Mouse (Mus musculus) kidney, postnatal 36 days (tissue): ENCODE results near the gene Vwa8.

ENCODE experiments used
- DNase-seq, 2 experiments: peaks; one replicate each; pipeline ENCODE4 v3.0.0; 2021 to 2022; ENCODE audit warnings: mixed read lengths in 2 of 2

Gene Vwa8

DNA sequence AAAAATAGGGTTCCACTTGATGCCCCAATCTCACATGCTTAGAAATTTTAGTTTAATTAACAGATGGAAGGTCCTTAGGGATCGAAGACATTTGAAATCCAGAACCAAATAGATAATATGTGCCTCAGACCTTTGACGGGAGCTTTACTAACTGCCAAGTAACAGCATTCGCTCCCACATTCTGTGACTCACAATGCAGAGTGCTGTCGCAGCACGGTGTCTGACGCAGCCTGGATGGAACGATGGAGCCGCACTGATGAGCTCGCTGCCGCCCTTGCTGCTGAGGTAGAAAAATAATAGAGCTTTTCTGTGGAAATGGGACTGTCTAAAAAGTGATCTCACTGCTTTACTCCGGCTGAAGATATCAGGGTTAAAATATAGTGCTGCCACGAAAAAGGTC lies 248.3 kb downstream of the Vwa8 start:
- no peak for DNase-seq

DNA sequence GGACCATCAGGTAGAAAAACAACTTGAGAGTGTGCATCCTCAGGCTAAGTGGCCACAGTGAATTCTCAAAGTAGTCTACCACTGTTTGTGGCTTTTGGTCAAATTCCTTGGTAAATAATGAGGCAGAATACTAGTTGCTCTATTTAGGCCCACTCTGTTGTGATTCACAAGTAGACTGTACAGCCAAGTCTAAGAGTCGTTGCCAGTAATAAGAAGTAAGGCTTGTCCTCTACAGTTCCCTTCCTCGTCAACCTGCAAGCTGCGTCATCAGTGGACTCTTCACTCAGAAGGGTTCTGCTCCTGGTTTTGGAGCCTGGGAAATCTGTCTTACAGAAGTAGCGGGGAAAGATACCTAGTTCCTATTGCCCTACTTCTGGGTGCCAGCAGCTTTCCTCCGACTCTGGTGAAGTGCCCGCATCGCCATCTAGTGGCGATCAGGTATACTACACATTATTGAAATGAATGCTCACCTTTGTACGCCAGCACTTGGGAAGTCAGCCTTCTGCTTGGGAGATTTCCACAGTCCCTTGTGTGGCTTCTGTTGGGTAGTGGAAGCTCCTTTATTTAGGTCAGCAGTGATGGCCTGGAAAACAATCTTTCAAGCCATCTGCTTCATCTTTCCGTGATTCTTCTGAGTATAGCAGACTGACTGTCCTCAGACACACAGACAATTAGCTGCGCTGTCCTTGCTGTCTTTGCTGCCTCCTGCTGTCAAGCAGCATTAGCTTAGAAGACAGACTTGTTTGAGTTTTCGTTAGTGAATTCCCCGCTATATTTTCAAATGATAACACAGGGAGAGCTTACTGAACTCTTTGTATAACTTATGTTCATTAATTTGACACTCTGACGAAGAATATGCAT lies 258.0 kb downstream of the Vwa8 start:
- DNase-seq, result peak; percentile 71 to 84

DNA sequence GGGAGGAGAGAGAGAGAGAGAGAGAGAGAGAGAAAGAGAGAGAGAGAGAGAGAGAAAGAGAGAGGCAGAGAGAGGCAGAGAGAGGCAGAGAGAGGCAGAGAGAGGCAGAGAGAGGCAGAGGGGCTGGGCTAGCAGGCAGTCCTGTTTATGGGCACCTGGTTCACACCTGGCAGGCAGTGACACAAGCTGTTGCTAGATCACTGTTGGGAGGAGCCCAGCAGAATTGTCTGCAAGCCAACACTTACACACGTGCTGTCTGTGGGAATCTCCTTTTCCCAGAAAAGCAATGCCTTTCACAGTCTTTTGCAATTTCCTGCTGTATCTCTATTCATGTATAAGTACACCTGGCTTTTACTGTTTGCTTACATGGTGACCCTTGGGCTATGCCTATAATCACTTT lies 260.5 kb downstream of the Vwa8 start:
- DNase-seq, result no peak

DNA sequence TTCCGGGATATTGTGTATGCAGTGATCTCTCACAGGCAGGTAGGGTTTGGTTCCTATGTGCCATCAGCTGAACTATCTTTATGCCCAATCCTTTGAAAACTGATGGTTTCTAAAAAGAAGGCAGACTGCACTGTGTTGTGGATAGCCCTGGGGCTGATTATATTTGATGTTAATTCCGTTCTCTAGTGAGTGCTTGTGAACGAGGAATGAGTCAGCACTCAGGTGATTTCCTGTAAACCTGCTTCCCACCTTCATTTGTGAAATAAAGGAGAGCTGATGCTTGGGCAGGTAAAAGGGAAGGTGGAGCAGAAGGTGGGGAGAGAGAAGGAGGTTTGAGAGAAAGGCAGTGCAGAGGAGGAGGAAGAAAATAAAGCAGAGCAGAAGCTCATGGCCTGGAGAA lies 261.2 kb downstream of the Vwa8 start:
- no peak for DNase-seq

DNA sequence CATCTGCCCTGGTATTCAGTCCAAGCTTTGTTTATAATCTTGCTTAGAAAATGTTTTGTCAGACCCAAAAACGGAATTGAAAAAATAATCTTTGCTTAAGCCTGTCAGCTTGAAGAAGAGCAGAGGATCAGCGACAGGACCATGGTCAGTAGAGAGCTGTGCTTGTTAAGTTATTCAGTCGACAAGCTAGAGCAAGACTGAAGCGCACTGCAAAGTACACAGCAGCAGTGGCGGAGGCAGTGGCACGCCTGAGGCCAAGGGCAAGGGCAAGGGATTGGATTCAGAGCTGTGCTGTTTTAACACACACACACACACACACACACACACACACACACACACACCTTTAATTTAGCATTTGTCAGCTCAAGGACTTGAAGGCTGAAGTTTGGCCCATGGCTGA lies 263.2 kb downstream of the Vwa8 start:
- no peak for DNase-seq

DNA sequence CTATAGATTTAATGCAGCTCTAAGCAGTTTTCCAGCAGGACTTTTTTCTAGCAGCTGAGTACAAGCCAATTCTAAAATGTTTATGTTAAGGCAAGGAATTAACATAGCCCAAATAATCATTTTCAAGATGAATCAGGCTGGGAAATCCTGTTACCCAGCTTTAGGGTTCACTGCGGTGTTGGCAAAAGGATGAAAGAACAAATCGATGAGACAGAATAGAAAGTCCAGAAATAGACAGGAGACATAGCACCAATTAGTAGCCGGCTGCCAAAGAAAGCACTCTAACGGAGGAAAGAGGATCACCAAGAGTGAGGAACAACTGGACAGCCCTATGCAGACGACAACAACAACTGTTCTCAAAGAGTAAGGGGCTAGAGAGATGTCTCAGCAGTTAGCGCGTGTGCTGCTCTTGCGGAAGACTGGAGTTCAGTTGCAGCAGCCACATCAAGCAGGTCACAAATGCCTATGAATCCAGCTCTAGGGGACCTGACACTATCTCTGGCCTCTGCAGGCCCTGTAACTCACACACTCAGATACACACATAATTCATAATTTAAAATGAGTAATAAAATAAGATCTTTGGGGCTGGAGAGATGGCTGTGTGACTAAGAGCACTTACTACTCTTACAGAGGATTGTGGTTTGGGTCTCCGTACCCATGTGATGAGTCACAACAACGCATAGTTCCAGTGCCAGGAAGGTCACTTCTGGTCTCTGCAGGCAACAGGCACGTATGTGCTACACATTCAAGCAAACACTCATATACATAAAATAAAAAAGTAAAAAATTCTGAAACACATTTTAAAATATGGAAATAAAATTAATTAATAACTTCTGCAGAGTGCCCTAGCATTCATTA lies 265.9 kb downstream of the Vwa8 start:
- no peak for DNase-seq

DNA sequence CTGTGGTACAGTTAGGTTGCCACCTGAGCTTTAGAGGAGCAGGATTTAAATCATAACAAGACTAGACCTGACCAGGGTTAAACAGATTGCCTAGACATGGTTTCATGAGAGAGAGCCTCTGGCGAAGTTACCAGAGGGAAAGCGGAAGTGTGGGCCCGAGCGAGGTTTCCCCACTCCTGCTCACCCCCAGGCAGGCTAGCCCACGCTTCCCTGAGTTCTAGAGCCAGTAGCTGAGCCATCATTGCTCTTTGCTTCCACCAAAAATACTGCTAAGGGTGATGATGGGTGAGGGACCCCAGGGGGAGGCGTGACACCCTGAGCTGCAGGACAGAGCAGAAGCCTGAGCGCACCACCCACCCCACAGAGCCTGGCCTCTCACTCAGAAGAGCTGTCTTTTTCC lies 269.6 kb downstream of the Vwa8 start:
- no peak for DNase-seq

DNA sequence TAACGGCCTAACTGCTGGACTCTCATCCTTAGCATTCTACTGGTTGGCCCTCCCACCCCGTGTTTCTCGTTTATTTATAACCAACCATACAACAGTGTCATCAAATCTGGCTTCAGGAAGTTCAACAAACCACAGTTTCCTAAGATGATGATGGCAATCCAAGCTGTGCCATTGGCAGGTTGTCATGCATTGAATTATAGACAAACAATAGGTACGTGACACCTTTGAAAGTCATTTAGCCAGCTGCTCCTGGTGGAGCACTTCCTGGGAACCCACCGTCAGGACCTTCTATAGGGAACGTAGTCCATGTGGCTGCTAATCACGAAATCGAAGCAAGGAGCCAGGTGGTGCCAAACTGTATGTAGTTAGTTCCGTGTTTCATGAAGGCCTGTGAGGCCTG lies 270.5 kb downstream of the Vwa8 start:
- no peak for DNase-seq

DNA sequence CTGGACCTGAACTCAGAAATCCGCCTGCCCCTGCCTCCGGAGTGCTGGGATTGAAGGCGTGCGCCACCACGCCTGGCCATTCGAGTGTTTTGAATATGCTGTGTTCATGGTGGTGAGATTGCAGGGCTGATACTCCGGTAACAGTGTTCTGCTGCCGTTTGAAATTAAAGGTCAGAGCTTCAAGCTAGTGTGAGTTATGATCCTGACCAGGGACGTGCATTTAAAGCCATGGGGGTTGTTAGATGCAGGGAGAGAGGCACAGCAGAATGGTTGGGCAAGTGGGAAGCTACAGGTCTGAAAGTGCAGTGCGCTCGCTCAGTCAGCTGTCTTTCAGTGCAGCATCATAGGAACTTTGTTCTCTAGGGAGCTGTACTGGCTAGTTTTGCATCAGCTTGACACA lies 271.8 kb downstream of the Vwa8 start:
- DNase-seq, result no peak

DNA sequence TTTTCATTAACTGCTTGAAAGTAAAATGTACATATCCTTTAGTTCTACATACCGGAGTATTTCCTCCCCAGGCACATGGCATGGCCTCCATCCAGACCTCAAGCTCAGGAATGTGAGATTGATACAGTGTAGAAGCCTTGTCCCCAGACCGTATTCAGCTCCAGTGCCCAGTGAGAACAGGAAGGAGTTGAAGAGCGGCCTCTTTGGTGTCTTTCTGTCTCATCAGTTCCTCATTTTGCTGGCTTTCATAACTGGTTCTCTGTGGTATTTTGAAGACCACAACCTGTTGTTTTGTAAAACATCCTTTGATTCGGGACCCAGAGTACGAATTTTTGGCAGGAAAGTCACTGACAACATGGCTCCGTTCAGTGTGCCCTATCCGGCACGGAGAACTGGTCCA lies 274.6 kb downstream of the Vwa8 start:
- no peak for DNase-seq

DNA sequence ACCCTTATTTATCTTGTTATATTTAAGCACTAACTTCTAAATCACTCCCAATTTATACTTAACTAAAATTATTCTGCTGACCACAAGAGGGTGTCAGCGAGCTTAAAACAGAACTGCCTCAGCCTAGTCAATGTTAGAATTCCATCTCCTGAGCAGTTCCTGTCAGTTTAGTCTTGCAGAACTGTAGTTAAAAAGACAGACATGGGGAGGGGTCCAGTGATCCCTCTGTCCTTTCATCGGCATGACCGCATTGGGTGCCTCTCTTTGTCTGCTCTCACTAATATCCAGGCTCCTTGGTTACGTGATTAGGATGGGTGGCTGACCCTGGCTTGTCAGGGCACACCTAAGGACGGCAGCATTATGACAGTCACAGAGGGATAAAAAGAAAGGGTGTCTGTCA lies 275.8 kb downstream of the Vwa8 start:
- DNase-seq, result peak; percentile 37 to 55

DNA sequence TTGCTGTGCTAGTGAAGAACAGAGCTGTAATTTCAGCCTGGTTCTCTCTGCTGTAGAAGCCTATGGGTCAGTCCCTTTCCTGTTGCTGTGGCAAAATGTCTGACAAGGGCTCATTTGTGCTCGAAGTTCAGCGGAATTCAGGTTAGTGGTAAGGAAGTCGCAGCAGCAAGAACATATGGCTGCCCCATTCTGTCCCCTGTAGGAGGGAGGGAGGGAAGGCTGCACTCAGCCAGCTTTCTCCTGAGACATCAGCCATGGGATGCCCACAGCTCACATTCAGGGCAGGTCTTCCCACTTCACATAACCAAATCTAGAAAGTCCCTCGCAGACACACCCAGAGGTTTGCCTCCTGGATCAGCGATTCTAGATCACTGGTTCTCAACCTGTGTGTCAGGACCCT lies 277.3 kb downstream of the Vwa8 start:
- no peak for DNase-seq

DNA sequence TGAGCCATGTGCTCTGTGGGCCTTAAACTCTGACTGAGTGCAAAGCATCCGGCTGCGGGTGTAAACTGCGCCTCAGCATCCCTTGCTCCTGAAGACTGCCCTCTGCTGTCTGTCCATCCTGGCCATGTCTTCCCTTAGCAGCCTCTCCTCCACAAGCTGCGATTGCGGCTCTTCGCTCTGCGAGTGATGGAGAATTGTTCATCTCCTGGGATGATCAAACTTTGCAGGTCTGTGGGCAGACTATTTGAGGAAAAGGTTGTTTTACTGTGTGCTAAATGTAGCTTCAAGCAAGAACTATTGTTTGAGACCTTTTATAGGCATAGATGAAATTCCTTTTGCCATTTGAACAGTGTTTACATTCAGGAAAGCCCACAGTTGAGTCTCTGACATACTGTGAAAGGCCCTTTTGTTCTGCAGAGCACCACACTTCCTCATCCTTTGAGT lies 286.1 kb downstream of the Vwa8 start:
- DNase-seq, result peak in 1 of 2 experiments; percentile 45

DNA sequence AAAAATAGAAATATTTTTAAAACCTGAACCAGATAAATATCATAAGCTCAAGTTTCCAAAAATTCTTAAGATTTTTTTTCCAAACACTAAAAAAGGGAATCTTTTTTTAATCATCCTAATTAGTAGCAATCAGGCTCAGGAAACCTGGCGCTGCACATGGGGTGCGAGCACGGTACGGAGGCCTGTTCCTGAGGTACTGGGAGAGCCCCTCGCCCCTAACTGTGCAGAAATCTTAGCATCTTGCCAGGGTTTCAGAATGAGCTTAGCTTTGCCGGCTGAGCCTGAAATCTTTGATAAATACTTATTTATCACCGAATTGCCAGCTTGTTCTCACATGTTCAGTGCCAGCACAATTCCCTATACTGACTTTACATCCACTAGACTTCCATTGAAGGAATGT lies 286.6 kb downstream of the Vwa8 start:
- DNase-seq, result no peak

DNA sequence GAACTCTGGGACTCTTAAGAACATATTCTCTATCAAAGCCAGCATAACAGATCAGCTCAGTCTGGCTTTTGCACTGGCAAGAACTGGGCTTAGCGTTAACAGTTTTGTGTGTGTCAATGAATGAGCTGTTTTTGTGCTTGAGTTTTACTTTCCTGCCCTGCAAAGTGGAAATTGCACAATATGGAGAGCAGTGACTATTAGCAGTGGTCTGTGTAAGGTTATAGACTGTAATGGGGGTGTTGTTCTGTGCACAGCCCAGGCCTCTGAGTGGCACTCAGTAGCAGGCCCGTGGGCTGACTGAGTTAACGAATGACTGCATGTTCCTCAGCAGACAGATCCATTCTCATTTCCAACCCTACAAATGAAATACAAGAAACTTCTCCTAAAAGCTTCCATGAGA lies 287.7 kb downstream of the Vwa8 start:
- no peak for DNase-seq

DNA sequence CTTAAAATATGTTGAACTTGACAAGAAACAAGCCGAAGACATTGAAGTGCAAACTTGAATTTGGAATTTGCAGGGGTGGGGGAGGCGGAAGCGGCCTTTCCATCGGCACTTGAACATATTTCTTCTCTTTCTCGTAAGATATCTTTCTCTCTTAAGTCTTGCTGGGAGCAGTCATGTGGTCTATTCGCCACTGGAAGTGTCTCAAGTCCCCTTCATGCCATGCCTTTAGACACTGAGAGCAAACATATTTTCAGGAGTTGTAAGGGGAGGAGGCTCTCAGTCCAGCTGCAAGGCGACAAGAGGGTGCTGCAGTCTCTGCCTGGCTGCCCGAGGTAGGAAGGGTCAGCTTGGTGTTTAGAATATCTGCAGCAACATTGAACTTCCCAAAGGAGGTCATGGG lies 288.2 kb downstream of the Vwa8 start:
- no peak for DNase-seq

DNA sequence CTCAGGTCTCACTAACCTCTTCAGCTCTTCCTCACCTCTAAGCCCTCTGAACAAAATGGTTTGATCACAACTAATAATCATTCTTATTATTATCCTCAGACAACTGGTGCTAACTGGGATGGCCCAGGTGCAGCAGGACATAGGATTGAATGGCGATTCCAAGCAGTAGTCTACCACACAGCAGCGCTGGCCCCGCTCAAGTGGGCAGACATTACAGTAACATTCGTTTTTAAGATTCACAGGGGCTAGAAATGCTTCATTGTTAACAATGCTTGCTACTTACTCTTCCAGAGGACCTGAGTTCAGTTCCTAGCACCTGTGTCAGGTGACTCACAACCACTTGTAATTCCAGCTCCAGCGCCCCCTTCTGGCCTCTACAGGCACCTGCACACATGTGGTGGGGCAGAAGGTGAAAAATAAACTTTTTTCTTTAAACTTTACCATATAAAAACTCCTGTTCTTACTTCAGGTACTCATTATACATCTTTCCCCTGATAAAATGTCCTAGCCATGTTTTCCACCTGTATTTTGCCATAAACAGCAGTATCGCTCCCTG lies 290.3 kb downstream of the Vwa8 start:
- DNase-seq, result no peak

DNA sequence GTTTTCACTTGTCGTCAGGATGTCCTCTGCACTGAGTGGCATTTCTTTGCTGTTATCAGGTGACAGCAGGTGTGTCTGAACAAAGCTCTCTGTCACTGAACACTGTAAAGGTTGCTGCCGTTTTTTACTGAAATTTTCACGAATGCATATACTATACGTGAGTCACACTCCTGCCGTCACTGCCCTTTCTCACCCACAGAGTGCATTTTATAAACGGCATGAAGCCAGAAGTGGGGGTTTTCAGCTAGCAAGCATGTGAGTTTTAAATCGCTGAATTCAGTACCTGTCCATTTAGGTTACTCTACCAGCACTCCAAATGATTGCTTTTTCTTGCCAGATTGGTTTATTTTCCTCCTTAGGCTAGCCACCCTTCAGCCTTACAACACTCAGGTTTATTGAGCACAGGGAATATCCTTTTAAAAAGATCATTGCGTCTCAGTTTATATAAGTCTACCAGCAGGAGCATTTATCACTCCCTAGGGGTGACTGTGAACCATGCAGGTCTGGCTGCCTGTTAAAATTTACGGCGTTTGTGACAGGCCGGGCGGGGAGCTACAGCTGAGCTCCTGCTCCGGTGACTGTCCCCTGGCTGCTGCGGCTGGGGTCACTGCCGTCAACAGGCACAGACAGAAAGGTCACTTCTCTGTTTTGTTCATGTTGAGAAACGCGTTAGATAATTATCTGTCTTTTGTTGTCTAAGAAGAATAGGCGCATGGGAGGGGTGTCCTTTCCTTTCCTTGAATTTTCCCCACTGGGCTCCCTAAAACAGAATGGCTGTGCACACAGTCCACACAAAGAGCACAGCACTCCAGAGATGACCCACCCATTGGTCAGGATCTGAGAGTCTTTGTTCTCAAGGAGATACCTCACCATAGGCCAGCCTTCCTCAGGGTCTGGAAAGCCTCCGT lies 291.3 kb downstream of the Vwa8 start:
- DNase-seq, result peak; percentile 78 to 85

DNA sequence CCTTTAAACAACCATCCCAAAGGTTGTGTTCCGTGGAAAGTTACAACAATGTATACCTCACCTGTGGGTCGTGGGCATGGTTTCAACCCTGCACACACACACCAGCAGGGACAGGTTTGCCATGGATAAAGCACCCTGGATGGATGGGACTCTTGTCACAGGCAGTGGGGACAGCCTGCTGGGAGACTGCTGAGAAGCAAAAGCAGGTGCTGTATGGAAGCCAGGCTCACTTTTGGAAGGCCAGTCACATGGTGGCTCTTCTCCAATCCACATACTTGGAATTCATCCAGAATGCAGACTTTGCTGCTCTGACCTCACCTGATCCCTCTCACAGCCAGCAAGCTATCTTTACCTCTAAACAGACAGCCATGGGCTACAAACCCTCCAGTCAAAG lies 292.0 kb downstream of the Vwa8 start:
- DNase-seq, result peak; percentile 46 to 48

DNA sequence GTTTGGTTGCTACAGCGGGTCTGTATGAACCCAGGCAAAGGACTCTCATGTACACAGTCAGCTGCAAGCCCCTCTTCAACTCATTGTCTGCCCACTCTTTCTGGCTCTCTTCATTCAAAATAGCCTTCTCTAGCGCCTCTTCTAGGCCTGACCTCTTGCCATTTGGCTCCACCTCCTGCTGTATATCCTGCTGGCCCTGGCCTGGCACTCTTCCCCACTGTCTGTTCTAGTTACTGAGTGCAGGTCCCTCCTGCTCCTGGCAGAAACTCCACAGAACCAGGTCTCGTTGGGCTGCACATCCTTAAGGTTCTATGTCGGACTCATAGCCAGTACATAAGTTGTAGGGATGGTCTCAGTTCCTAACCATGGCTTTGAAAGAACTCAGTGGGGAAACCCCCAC lies 293.5 kb downstream of the Vwa8 start:
- no peak for DNase-seq

DNA sequence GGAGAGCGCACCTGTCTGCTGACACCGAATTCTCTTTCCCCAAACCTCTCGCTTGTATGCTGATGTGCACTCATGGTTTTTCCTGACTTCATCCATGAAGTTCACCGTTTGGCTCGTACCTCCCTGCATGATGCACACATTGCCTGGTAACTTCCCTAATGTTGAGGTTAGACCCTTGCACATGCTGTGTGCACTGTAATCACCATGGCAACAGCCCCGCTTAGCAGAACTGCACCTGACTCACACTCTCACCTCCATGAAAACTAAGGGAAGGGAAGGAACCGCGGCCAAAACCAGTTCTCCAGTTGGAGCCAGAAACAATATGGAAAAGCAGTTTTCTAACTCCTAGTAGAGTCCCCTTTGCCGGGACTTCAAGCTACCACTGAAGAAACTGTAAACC lies 294.8 kb downstream of the Vwa8 start:
- no peak for DNase-seq
